Mouse (Mus musculus): ENCODE results near the gene Ethe1.

Gene Ethe1

DNA sequence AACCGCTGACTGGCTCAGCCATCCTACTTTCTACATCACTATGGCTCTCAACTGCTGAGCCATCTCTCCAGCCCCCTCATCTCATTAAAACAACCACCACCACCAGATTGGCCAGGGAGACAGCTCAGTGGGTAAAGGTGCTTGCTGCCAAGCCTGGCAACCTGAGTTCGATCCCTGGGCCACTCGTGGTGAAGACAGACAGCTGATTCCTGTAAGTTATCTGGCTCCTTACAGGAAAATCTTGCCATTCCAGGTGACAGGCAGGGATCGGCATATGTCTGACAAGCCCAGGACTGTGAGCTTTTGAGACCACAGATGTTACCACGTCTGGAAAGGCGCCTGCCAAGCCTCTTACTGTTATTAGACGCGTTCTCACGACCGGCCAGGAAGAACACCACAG lies 9.5 kb upstream of the Ethe1 start:
- DNase-seq, result no peak

DNA sequence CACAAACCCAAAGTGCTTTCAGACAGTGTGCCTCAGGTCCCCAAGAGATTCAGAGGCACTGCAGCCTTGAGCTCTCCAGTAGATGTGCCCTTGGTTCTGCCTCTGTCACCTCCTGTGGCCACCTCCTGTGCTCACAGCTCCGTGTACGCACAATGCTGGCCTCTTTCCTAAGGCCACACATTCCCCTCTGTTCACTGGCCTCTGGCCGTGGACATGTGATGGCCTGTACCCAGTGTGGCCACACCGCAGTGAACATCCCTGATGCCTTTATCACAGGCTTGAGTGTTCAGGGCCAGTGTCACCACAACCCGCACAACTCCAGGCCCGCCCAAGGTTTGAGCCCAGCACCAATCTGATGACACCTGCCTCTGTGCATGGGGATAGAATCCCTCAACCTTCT lies 2.5 kb upstream of the Ethe1 start:
- no peak for DNase-seq

DNA sequence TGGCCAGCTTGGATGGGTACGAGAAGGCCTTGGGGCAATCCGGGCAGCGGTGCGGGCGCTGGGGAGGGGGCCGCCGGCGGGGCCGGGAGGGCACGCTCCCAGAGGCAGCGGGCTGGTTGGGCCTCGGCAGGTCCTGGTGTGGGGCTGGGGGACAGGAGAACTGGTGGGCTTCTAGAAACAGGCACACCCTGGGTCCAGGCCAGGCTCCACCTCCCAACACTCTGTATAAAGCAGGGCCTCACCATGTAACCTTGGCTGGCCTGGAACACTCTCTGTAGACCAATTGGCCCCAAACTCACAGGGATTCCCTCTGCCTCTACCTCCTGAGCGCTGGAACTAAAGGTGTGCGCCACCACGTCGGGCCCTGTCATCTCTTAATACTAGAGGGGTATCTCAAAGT lies 1.3 kb upstream of the Ethe1 start:
- DNase-seq, result no peak

DNA sequence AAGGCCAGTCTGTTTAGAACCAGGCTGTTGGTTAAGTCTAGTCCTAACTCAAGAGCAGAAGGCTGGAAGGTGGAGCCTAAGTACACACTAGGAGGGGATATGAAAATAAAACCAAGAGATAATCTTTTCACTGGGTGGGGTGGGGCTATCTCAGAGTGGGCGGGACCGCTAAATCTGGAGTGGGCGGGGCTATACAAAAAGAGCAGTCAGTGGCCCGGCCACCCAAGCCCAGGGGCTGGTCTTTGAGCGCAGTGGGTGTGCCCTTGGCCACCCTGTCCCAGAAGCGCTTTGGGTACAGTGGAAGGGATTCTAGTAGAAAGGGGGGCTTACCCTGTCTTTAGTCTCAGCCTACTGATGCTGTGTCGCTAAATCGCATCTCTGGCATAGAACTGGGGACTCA lies 515 bp upstream of the Ethe1 start:
- DNase-seq, result no peak

DNA sequence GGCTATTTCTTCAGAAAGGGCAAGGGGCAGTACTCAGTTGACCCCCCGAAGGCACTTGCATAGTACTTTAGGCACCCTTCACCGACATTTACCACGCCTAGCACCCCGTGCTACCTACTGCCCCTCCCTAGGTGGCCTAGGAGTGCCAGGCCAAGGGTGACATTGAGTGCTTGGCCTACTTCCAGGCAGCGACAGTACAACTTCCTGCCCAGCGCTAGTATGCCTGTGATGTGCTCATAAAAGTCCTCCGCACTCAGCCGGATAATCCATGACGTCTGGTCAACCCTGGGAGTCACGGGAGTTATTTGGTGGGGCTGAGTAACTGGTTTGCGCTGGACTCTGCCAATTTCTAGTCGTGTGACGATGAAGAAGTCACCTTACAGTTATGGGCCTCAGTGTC lies 993 bp downstream of the Ethe1 start:
- peak; percentile 75 to 87 for DNase-seq

DNA sequence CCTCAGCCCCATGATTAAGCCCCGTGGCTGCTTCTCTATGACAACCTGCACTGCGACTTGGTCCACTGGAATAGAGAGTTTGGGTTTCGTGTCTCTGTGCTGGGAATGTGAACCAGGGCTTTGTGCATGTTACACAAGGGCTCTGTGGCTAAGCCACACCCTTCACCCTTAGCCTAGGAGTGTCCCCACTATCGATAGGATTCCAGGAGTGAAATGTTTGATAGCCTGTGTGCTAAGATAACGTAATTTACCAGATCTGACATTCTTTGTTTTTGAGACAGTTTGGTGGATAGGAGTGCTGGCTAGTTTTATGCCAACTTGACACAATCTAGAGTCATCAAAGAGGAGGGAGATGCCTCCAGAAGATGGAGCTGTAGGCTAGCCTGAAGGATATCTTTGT lies 4.4 kb downstream of the Ethe1 start:
- DNase-seq, result no peak

DNA sequence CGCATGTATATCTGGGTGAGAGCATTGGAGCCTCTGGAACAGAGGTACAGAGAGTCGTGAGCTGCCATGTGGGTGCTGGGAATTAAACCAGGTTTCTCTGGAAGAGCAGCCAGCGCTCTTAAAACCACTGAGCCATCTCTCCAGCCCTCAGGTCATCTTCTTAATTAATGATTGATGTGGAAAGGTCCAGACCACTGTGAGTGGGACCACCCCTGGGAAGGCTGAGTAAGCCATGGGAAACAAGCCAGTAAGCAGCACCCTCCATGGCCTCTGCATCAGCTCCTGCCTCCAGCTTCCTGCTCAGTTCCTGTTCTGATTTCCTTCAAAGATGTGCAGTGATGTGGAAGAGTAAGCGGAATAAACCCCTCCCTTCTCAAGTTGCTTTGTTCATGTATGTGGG lies 4.8 kb downstream of the Ethe1 start:
- DNase-seq, result no peak

DNA sequence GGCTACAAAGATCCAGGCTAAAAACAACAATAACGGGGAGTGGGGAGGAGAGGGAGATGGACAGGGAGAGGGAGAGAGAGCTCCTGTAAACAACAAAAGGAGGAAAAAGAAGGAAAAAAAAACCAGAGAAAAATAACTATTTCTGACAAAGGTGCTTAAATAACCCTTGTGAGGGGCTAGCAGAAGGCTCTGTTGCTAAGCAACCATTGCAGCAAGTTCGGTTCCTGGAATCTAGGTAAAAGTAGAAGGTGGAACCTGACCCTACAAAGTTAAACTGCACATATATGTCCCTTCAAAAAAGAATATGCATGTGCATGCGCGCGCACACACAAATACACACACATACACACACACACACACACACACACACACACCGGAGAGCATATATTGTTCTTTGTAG lies 5.4 kb downstream of the Ethe1 start:
- DNase-seq, result no peak

DNA sequence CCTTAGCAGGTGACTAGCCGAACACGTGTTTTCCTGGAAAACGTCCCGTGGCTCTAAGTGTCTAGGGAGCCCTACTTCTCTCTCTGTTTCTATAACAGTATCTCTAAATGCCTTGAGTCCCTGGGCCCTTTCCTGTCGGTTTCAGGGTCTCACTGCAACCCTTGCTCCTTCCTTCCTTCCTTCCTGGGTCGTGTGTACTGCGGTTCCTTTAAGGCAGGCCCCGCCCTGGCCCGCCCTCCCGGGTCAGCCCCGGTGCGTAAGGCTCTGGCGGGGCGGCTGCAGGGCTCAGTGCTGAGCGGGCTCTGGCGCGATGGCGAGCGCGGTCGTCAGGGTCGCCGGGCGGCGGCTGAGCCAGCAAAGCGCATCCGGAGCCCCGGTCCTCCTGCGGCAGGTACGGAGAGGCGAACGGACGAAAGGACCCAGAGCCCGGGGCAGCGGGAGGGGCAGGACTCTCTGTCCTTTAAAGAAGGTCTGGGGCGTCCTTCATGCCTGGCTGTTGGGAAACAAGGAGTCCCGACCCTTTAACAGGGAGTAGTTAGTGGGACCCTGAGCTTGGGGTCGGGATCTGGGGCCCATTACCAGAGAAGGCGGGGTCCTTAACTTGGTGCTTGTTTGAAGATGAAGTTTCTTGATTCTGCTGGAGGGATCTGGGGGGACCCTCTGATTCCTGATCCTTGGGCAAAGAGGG lies 6.4 kb downstream of the Ethe1 start:
- peak; percentile 75 to 76 for DNase-seq

DNA sequence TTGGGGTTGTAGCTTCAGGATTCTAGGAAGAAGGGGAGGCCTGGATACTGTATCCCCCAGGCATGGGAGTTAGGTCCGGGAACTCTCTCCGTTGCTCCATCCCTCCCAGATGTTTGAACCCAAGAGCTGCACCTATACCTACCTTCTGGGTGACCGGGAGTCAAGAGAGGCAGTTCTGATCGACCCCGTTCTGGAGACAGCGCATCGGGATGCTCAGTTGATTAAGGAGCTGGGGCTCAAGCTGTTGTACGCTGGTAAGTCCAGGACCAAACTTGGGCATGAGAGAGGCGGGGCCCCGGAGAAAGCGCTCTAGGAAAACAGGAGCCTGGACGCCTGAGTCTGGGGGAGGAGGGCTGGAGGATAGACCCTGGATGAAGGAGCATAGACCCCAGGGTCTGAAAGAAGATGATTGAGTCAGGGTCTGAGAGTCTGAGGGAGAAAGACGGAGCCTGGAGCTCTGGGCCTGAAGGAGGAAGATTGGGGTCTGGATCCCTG lies 7.0 kb downstream of the Ethe1 start:
- no peak for DNase-seq

DNA sequence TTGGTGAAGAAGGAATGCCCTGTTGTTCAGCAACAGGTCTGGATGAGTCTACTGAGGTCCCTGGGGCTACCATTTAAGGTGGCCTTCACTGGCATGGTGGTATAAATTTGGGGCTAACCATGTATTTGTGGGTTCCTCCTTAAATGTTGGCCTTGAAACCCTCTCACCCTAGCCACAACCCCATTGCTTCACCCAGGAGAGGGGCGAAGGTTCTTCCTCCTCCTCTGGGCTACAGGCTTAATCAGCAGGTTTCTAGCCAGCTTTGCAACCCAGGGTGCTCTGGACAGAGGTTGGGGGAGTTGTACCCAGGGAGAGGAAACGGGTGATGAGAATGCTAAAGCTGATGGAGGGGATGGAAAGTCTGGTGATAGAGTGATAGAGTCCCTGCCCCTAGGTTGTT lies 8.1 kb downstream of the Ethe1 start:
- no peak for DNase-seq

DNA sequence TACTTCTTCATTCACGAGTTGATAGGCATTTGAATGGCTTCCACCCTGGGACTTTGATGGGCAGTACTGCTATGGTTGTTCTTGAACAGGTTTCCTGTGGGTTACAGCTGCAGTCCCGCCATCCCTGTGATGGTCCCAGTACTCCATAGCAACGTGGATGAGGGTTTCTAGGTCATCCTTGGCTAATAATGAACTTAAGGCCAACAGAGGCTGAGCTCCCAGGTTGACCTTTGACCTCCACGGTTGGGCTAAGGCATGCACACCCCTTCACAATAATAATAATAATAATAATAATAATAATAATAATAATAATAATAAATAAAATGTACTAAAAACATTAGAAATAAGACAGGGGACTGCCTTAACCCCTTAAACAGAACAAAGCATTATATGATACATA lies 10.8 kb downstream of the Ethe1 start:
- DNase-seq, result no peak

DNA sequence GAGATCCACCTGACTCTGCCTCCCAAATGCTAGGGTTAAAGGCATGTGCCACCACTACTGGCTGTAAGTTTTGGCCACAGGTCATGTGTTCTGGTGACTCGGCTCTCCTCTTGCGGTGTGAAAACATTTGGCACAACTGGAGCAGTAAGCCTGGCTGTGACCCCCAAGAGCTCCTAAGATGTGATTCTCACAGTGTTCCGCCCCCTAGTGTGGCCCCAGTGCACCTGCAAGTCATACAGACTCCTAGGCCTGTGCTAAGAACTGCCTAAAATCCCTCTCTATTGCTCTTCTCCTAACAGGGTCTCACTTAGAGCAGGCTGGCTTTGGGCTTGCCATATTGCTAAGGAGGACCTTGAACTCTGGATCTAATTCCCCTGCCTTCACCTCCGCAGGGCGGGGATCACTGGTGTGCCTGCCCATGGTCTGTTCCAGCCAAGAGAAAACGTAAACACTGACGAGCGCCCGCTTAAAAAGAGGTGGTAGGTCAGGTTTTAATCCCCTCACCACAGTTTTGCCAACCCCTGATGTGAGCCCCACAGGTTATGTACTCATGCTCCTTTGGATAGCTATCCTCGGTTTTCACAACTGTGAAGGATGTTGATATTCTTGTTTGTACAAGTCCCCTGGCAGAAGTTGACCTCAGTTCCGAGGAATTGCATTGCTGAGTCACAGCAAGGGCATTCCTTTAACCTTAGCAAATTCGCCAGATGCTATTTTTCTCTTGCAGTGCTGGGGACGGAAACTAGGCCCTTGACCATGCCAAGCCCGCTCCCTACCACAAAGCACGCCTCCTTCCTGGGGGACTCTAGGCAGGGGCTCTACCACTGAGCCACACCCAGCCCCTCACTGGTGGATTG lies 12.1 kb downstream of the Ethe1 start:
- DNase-seq, result peak; percentile 38 to 69

DNA sequence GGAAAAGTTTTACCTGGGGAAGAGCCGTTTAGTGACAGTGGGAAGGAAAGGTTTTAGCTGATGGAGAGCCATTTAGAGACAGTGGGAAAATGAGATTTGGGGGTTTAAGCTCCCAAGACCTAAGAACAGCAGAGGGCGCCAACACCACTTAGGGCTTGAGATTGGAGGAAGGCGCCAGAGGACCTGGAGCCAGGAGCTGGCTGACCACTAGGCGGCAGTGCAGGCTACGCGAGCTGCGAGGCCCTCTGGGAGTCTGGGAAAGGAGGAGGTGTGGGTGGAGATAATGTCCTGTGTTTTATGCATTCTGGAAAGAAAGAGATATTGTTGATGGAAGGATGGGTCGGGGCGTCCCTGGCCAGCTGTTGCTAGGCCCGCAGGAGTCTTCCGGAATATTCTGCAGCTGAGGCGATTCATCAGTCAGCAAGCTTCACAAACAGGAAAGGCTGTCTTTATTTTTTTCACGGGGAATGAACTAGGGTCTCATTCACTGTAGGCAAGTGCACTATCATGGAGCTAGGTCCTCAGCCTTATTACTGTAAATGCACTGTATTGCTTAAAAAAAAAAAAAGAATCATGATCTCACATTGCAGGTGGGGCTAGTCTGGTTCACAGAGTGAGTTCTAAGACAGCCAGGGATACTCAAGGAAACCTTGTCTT lies 13.7 kb downstream of the Ethe1 start:
- peak; percentile 93 to 95 for DNase-seq

DNA sequence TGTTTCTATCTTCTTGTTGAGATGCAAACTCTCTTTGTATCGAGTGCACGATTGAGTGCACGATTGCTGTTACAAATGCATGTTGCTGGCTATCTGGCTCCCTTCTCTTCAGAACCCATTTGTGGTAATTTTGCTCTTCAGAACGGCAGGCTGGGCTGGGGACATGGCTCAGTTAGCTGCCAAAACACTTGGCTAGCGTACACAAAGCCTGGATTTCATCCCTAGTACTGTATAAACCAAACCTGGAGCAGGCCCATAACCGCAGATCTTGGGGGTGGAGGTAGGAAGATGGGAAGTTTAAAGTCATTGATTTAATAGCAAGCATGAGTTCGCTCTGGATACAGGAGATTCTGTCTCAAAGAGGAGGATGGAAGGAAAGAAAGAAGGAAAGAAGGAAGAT lies 18.2 kb downstream of the Ethe1 start:
- DNase-seq, result no peak

DNA sequence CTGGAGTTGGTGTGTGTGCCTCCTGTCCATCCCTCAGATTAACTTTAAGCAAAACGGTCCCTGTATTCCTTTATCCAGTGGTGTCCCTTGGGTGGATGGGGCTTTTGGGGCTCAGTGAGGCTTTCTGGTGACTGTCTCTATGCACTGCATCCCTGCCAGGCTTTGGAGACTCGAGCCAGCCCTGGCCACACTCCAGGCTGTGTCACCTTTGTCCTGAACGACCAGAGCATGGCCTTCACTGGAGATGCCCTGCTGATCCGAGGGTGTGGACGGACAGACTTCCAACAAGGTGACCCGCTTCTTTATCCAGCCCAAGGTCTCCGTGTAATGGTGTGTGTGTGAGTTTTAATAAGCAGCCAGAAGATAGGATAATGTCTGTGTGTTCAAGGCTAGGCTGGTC lies 18.7 kb downstream of the Ethe1 start:
- DNase-seq, result no peak

DNA sequence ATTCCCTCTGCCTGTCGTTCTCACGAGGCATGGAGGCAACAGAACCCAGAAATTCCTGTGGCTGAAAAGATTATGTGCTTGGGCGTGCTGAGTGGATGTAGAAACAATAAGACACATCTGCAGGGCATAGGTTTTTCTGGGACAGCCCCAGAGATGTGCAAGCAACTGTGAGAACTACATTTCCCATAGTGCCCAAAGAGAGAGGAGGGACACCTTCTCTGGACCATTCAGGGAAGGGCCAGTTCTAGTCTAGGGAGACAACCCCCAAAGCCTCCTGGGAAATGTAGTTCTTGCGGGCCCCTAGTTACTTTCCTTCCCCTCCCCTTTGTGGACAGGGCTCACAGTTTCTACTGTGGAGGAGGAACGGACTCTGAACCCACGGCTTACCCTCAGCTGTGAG lies 20.7 kb downstream of the Ethe1 start:
- peak; percentile 74 to 77 for DNase-seq

DNA sequence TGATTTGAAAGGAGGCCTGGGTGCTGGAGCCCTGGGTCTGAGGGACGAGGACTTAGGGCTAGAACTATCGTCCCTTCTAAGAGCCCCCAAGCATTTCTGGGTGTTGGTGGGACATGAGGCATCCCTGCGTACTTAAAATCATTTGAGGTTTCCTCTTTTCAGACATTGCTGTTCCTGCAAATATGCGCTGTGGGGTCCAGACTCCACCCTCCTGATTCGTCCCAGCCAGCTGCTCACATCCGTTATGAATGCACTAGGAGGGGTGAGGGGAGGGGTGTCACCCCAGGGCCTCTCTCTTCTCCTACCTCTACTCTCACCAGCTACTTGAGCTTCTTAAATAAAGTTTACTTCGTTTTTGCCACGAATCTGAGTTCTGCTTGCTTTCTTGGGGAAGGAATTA lies 21.2 kb downstream of the Ethe1 start:
- no peak for DNase-seq

DNA sequence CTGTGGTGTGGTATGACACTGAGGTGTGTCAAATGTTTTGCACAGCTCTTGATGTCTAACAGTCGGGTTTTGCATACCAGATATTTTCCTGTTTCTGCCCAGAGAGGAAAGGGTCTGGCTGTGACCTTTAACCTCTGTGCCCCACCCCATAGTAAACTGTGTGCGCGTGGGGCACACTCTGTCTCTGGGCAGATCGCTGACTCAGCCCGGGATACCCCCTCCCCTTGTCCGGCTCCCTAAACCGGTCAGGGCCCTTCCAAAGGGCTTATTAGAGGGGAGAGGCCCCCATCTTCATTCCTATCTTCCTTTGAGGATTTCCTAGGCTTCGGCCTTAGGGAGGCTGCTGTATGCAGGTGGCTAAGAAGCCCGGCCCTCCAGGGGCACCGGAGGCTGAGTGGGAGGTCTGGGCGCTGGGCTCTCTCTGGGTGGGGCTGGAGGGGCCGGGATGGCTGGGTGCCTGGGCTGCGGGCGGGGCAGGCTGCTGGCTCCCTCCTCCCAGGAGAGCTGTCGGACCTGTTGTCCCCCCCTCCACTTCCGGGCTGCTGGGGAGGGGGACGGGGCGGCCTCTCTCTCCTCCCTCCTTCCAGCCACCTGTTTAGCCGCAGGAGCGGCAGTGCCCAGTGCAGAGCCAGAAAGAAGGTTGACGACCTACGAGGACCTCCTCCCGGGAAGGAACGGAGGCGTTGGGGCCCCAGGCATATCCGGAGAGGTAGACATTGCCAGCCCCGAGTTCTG lies 23.0 kb downstream of the Ethe1 start, which contains the start of gene Phldb3:
Gene Phldb3 (plus strand): TSS at position 620 of the 735 bp plus-strand sequence.
- DNase-seq, result peak; percentile 77

DNA sequence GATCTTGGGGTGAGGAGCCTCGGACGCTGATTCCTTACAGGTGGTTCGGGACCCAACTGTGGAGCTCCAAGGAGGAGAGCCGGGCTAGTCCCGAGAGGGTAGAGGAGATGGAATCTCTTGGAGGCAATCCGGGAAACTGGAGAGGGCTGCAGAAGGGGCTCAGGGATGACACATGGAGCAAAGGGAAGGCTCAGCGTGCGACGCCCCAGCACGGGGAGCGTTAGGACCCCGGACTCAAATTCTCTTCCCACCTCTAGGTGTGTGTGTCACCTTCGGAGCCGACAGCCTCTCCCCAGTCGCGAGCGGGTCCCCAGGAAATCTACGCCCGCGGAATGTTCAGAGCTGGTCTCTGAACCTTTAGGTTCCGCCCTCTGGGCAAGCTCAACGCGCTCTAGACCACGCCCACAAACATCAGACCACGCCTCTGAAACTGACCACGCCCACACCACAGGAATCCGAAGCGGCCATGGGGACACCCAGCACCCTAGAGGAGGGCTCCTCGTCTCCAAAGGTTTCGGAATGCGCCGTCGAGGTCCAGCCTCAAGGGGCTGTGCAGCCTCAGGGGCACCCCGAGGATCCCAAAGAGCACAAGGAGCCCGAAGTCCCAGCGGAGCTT lies 23.6 kb downstream of the Ethe1 start:
- peak; percentile 96 to 97 for DNase-seq

DNA sequence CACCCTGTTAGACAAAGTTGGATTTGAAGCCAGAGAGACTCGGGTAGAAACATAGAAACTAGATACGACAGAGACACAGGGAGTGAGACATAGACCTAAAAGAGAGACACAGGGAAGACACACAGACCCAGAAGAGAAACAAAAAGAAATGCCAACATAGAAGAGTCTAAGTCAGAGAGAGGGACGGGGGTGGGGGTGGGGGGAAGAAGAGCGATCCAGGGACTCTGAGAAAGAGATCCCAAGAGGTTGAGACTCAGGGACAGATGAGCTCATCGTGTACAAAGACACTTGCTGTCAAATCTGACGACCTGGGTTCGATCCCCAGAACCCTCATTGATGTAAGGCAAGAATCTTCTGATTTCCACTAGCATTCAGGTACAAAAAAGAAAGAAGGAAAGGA lies 24.4 kb downstream of the Ethe1 start:
- no peak for DNase-seq

DNA sequence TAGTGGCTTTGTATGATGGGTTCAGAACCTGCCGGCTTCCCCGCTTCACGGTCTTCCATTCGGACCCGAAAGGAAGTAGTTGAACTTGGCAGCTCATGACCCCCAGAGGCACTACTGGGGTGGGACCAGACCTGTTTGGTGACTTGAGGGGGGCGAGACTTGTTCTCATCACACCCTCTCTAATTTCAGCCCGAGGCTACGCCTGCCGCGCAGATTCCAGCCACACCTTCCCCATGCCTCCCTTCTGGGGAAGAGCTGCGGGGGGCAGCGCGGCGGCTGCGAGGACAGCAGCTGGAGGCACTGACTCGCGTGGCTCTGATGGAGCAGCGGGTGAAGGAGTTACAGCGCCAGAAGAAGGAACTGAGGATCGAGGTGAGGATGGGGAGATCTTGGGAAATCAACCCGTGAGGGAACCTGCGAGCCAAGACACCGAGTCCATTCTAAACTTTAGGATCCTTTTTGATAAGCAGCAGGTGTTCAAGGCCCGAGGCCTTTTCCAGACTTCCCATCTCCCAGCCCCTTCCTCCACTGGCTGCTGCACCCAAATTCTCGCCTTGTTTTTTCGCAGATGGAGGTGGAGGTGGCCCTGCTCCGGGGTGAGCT lies 25.1 kb downstream of the Ethe1 start:
- DNase-seq, result no peak

Data from lung, adult 18-20 months (tissue).